Comparison of ENCODE assay signal across 12 mouse cellular contexts in the genomic region with DNA sequence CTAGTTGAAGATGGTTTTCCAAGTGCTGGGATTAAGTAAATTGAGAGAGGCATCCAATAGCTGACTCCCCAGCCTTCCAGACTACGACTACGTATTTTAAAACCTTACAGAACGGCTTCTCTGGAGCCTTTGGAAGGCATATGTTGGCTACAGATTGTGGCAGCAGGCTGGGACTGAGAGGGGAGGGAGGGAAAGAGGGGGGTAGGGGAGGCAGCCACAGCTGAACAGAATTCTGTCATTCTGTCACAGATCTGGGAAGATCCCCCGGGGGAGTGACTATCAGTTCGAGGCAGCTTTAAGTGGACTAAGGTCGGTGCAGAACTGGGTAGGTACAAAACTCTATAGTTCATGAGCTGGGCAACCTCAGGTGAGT. TPM values are rescaled to one million over a fixed set of nuclear protein-coding genes. Genes with fewer than 3 reads are reported as not detected.
DNase-seq lines count a peak whose midpoint lies in the region; ATAC-seq and TF ChIP-seq lines count a peak whose summit lies in the region.
"Had no signal": no experiment of that assay in that cellular context is flagged by ENCODE, and none has a peak within 500 bp of the region (broad histone marks: within the 10 kb centered on the region; RNA-seq: fewer than 3 reads in every experiment).

No protein-coding gene starts in this region.

- no peaks in the 10 kb centered on the region for H3K27me3 ChIP-seq in heart, embryonic 10.5 days (ENCODE audit: insufficient read depth, poor library complexity, severe bottlenecking)
- no peaks in the 10 kb centered on the region for H3K27me3 ChIP-seq in heart, adult 2 months (ENCODE audit: control insufficient read depth, insufficient read depth, low read length)
- no peaks in the 10 kb centered on the region for H3K27me3 ChIP-seq in hindbrain, embryonic 10.5 days (ENCODE audit: insufficient read depth, poor library complexity, severe bottlenecking)
- no peaks in the 10 kb centered on the region for H3K27me3 ChIP-seq in neural tube, embryonic 14.5 days (ENCODE audit: control insufficient read depth, insufficient read depth, low read length)
- no peaks in the 10 kb centered on the region for H3K27me3 ChIP-seq in lung, postnatal 0 days (replicated peaks; ENCODE audit: insufficient read depth, low read length)

- no peak for ATAC-seq in neural tube, embryonic 14.5 days (ENCODE audit: low read depth)
- no peak for ATAC-seq in lung, postnatal 0 days

- no peaks in the 10 kb centered on the region for H3K9me3 ChIP-seq in heart, embryonic 10.5 days
- H3K9me3 ChIP-seq in hindbrain, embryonic 10.5 days, result no peaks in the 10 kb centered on the region
- no peaks in the 10 kb centered on the region for H3K9me3 ChIP-seq in neural tube, embryonic 14.5 days (ENCODE audit: control insufficient read depth, low read length)
- H3K9me3 ChIP-seq in lung, postnatal 0 days (ENCODE audit: low read length), result no peaks in the 10 kb centered on the region
- H3K9me3 ChIP-seq: G1E had no signal

- H3K4me3 ChIP-seq in heart, embryonic 10.5 days, result no peak overlapping the region
- no peak overlapping the region for H3K4me3 ChIP-seq in heart, adult 2 months
- H3K4me3 ChIP-seq in hindbrain, embryonic 10.5 days, result no peak overlapping the region
- H3K4me3 ChIP-seq in neural tube, embryonic 14.5 days (ENCODE audit: low read depth, low read length), result no peak overlapping the region
- H3K4me3 ChIP-seq in lung, postnatal 0 days (ENCODE audit: low read depth, low read length), result no peak overlapping the region

- 0 out of 2 replicates have a peak overlapping the region, but pooled peaks have one; percentile 53 for H3K27ac ChIP-seq in heart, embryonic 10.5 days
- H3K27ac ChIP-seq in heart, adult 2 months, result no peak overlapping the region
- H3K27ac ChIP-seq in hindbrain, embryonic 10.5 days, result peak overlapping the region; percentile 81
- H3K27ac ChIP-seq in neural tube, embryonic 14.5 days (ENCODE audit: low read depth, low read length), result peak overlapping the region; percentile 41
- H3K27ac ChIP-seq in lung, postnatal 0 days (ENCODE audit: low read length), result no peak overlapping the region

- DNase-seq in heart, embryonic 10.5 days (ENCODE audit: low spot score), result no peak
- no peak for DNase-seq in heart, adult 2 months
- DNase-seq in hindbrain, embryonic 10.5 days (ENCODE audit: low spot score), result no peak
- DNase-seq in layer of hippocampus, postnatal 25 days (ENCODE audit: extremely low spot score in 1 of 2, low spot score in 1 of 2), result peak; percentile 42 to 45
- DNase-seq in lung, postnatal 0 days (ENCODE audit: low spot score), result no peak
- DNase-seq in thymus, postnatal 14 days, result no peak
- DNase-seq in thymus, postnatal 36 days, result no peak
- DNase-seq: heart, adult 18-20 months; heart, postnatal 4 days; lung, embryonic 14.5 days had no signal

- intact Hi-C loops in heart, adult 2 months (cut with DNase I), result no loop called here

- no peak overlapping the region for H3K9ac ChIP-seq in heart, adult 2 months (ENCODE audit: low read depth, low read length)
- no peak overlapping the region for H3K9ac ChIP-seq in neural tube, embryonic 14.5 days (replicated peaks; ENCODE audit: low read depth, low read length)
- H3K9ac ChIP-seq in lung, postnatal 0 days (replicated peaks; ENCODE audit: low read depth), result no peak overlapping the region
- H3K9ac ChIP-seq: lung, embryonic 14.5 days had no signal

- H3K79me2 ChIP-seq in heart, adult 2 months (replicated peaks; ENCODE audit: control insufficient read depth, insufficient read depth, low read length), result no peaks in the 10 kb centered on the region

- no peak overlapping the region for H3K4me2 ChIP-seq in neural tube, embryonic 14.5 days (ENCODE audit: low read depth, low read length)
- H3K4me2 ChIP-seq in lung, postnatal 0 days (replicated peaks; ENCODE audit: low read depth, low read length), result no peak overlapping the region
- H3K4me2 ChIP-seq: lung, embryonic 14.5 days had no signal

- TF ChIP-seq CTCF in heart, adult 2 months (IDR thresholded peaks at IDR 0.05), result no peak
- TF ChIP-seq CTCF in lung, postnatal 0 days (IDR thresholded peaks at IDR 0.05), result no peak

- 66% methylated on average over 6 of the region's 6 CpGs for WGBS in heart, embryonic 10.5 days
- WGBS in heart, adult 2 months, result 74% methylated on average over 6 of the region's 6 CpGs
- 67% methylated on average over 6 of the region's 6 CpGs for WGBS in hindbrain, embryonic 10.5 days
- WGBS in neural tube, embryonic 14.5 days, result 40% methylated on average over 6 of the region's 6 CpGs
- WGBS in lung, postnatal 0 days, result 70% methylated on average over 6 of the region's 6 CpGs

- TF ChIP-seq POLR2A in heart, adult 2 months (IDR thresholded peaks at IDR 0.05; ENCODE audit: insufficient read depth, low read depth, low read length), result no peak

- no peak for TF ChIP-seq EP300 in heart, adult 2 months (IDR thresholded peaks at IDR 0.05; ENCODE audit: insufficient read depth, low read depth, low read length)
- TF ChIP-seq EP300 in lung, postnatal 0 days (IDR thresholded peaks at IDR 0.05), result no peak

- H3K4me1 ChIP-seq in heart, embryonic 10.5 days, result peaks cover 25% of the 10 kb centered on the region
- H3K4me1 ChIP-seq in heart, adult 2 months (ENCODE audit: control insufficient read depth, insufficient read depth, low read length), result no peaks in the 10 kb centered on the region
- H3K4me1 ChIP-seq in hindbrain, embryonic 10.5 days (replicated peaks), result peaks cover 48% of the 10 kb centered on the region
- peaks cover 31% of the 10 kb centered on the region for H3K4me1 ChIP-seq in neural tube, embryonic 14.5 days (ENCODE audit: control insufficient read depth, insufficient read depth, low read length)
- H3K4me1 ChIP-seq in lung, postnatal 0 days (ENCODE audit: insufficient read depth, low read depth, low read length), result no peaks in the 10 kb centered on the region

- H3K36me3 ChIP-seq in heart, embryonic 10.5 days, result no peaks in the 10 kb centered on the region
- no peaks in the 10 kb centered on the region for H3K36me3 ChIP-seq in heart, adult 2 months (ENCODE audit: control insufficient read depth, insufficient read depth, low read length)
- no peaks in the 10 kb centered on the region for H3K36me3 ChIP-seq in hindbrain, embryonic 10.5 days
- no peaks in the 10 kb centered on the region for H3K36me3 ChIP-seq in neural tube, embryonic 14.5 days (ENCODE audit: control insufficient read depth, insufficient read depth, low read length)
- no peaks in the 10 kb centered on the region for H3K36me3 ChIP-seq in lung, postnatal 0 days (ENCODE audit: insufficient read depth, low read length)
- H3K36me3 ChIP-seq: G1E had no signal

RNA-seq across cellular contexts. Expression of gene Ccdc167, which starts 15.1 kb away (rescaled TPM):
- 18.2 and 19.0 TPM in 2 replicates for polyA plus RNA-seq in heart, embryonic 10.5 days (2016; fragmentation: Nextera tagmentation; extraction: Ambion mirVana)
- 10 to 100 TPM; 11.4 to 11.8 TPM for total RNA-seq in heart, adult 2 months (2021)
- 6.9 and 11.1 TPM in 2 replicates for polyA plus RNA-seq in heart, adult 2 months (2012; rRNA removed)
- 16.4 and 16.8 TPM in 2 replicates for polyA plus RNA-seq in hindbrain, embryonic 10.5 days (2016; fragmentation: Nextera tagmentation; extraction: Ambion mirVana)
- total RNA-seq in layer of hippocampus, postnatal 25 days (2021), result 10 to 100 TPM; 19.9 to 23.6 TPM
- polyA plus RNA-seq in neural tube, embryonic 14.5 days (2014; fragmentation: Nextera tagmentation; extraction: Ambion mirVana), result 9.3 and 12.9 TPM in 2 replicates
- polyA plus RNA-seq in lung, postnatal 0 days (2015; fragmentation: Nextera tagmentation; extraction: Ambion mirVana), result 4.1 and 4.9 TPM in 2 replicates

Comparison
In these comparisons a context has a peak if more than half of its experiments do, and no peak if none do; other contexts are left out.
1. H3K27ac ChIP-seq: peak in heart, embryonic 10.5 days (single experiment), hindbrain, embryonic 10.5 days (single experiment) and neural tube, embryonic 14.5 days (single experiment); none in heart, adult 2 months (single experiment) and lung, postnatal 0 days (single experiment).
2. DNase-seq: peak in layer of hippocampus, postnatal 25 days (2 of 2); none in heart, embryonic 10.5 days (single experiment), heart, adult 2 months (0 of 2), hindbrain, embryonic 10.5 days (single experiment), lung, postnatal 0 days (single experiment), thymus, postnatal 14 days (single experiment) and thymus, postnatal 36 days (0 of 2).